Mouse (Mus musculus) lung, postnatal 36 days (tissue): ENCODE data around the gene Tmem176b.

Experiments
- DNase-seq: peaks from one replicate; pipeline ENCODE4 v3.0.0; 2022; ENCODE audit warnings: mixed read lengths

The Tmem176b gene

DNA sequence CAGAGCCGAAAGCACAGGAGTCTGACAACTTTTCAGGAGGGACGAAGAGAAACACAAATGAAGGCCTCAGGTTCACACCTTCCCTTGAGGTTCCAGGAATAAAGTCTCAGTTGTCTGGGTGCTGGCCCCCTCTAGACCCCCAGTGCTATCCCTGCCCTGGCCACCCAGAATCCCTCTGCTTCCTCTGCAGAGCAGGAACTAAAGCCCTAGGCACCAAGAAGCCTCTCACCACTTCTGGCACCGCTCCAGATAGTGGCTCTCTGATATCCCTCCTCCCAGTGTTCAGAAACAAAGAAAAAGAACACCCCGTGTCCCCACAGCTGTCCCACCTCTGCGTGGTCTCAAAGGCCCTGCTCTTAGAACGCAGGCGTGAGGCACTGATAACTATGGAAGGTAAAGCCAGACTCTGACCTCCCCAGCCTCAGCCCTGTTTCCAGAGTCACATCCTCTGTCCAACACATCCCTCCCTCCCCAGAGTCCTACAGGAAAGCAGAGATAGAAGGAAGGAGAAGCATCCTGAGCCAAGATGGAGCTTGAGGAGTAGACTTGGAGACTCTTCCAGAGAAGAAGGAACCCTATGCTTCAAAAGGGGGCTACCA lies 826 bp downstream of the Tmem176b start, which contains the start of gene Tmem176a:
Gene Tmem176a, plus strand, starts transcription at position 549 of the 599 bp plus-strand sequence.
- peak; percentile 66 for DNase-seq

DNA sequence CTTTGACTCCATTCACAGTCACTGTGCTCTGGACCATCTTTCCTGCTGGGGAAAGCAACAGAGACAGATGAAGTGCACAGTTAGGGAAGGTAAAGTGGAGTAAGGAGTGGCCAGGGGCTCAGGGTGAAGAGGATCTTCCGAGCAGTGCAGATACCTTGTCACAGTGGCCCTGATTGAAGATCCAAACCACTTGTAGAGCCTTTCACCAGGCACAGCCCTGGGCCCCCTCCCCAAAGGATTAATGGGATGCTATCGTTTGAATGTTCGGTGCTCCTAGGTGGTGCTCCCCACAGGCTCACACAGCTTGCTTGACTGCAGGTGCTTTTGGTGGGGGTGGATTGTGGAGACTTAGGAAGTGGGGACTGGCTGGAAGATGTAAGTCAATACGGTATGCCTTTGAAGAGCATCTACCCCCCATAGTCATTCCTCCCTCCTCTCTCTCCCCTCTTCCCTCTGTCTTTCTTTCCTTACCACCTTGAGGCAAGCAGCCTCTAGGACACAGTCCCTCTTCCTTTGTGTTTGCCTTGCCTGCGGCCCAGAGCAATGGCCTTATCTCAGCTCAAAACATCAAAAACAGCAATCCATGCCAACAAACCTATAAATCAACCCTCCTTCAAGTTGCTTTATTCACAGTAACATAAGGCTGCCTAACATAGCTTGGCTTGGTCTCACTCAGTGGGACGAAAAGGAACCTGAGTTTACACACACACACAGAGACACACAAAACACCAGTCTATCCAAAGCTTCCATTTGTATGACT lies 2.8 kb downstream of the Tmem176b start:
- DNase-seq, result no peak

DNA sequence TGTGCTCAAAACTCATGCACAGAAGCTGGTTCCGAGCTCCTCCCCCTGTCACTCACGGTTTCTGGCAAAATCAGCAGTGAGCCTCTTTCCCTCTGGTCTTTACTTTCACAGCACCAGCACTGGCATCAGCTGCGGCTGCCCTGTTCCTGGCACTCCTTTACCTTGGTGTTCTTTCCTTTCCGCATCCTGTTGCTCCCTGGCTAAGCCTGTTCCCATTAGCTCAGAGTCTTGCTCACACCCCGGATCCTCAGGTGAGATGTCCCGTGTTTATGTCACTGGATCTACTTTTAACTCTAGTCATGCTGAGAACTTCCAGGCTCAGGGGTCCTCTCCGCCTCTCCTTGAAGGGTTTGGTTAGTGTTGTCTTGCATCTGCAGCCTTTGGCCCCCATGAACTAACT lies 3.8 kb downstream of the Tmem176b start:
- DNase-seq, result no peak

DNA sequence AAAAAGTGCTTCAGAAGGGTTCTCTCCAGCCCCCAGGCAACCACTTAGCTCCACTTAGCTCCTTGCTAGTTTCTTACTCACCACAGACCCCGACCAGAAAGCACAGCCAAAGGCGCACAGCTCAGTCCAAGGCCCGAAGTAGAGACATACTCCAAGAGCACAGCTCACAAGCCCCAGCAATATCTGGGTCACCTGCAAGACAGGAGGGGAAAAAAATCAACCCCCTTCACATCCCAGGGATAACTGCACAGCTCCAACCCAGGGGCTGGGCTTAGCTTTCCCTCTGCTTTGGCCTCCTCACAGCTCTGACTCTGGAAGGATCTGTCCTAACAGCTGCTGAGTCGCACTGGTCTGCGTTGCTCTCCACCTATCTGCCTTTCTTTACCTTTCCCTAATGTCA lies 5.2 kb downstream of the Tmem176b start:
- no peak for DNase-seq

DNA sequence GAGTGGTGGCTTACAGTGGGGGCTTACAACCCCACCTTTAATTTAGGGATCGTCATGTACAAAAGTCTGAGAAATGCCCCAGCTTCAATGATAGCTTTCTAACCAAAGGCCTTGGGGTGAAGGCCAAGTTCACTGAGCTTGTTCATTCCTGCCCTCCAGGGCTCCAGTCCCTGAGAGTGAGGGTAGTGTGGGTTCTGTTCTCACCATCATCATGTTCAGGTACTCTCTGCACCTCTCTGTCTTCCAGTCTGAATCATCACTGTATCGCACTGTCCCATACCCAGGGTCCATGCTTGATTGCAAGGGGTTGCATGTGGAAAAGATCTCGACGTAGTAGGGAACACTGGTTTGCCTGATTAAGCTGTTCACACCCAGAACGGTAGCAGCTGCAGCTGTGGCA lies 6.1 kb downstream of the Tmem176b start:
- no peak for DNase-seq

DNA sequence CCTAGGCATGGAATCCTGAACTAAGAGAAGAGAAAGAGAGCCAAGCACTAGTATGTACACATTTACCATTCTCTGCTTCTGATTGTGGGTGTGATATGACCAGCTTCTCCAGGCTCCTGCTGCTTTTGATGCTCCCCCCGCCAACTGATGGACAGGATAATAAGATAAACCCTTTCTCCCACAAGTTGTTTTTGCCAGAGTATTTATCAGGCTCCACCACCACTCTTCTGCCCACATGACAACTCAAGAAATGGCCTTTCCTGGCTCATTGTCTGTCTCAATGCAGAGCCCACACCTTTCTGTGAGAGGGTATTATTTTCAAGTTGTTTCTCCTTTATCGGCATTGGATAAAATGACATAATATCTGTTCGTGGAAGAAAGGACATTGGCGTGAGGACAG lies 7.8 kb downstream of the Tmem176b start:
- DNase-seq, result no peak

DNA sequence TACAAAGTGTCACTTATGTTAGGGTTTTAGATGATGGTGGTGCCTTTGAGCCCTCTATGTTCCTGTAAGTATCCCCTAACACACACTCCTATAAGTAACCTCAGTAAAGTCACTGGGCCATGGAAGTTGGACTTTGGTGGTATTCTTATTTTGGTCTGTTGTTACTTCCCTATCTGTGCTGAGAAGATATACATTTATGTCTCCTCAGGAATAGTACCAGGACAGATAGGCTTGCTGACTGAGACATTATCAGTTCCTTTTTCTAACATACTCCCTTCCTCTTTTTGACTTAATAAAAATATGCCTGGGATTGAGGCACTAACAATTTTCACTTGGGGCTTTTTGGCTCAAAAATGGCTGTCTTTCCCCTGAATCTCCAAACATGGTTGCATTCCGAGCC lies 8.9 kb downstream of the Tmem176b start:
- DNase-seq, result no peak

DNA sequence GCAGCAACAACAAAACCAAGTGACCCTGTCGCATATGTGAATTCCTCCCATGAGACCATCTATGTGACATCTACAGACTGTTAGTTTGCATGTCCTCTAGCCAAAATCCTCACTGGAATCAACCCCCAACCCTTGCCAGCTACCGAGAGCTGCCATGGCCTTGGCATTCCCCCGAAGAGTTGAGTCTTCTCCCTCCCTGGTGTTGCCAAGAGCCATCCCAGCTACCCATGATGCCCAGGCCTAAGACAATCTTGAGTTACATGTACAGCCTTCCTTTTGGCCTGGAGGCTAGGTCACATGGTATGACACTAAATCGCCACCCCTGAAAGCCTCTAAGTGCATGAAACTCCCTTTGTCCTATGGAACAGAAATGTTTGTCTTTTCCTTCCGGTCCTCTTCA lies 10.2 kb downstream of the Tmem176b start:
- DNase-seq, result no peak

DNA sequence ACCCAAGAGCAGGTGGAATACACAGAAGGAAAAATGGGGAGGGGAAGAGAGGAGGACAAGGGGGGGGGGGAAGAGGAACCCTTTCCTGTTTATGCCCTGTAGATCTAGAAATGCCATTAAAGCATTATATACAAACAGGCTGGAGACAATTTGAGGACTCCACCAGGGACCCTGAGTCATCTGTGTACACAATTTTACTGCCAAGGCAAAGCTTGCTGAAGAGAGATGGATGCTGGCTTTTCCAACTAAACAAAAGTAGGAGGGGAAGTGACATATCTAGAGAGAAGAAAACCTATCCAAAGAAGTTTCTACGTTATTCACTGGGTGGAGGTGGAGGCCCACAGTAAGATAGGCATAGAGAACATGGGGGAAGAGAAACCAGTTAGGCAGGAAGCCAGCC lies 11.1 kb downstream of the Tmem176b start:
- no peak for DNase-seq

DNA sequence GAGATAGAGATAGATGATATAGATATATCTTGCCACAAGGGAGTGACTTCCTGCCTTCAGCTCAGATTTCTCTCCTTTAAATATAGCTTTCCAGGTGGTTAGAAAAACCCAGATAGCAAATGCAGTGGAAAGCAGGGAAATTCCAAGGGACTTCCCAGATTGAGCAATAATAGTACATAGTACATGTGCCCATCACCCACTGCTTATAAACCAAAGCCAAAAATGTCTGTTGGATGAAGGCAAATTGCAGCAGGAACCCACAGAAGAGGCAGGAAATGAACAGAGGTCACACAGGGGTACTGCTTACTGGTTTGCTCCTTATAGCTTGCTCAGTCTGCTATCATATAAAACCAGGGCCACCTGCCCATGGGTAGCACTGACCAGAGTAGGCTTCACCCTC lies 11.6 kb downstream of the Tmem176b start:
- DNase-seq, result no peak

DNA sequence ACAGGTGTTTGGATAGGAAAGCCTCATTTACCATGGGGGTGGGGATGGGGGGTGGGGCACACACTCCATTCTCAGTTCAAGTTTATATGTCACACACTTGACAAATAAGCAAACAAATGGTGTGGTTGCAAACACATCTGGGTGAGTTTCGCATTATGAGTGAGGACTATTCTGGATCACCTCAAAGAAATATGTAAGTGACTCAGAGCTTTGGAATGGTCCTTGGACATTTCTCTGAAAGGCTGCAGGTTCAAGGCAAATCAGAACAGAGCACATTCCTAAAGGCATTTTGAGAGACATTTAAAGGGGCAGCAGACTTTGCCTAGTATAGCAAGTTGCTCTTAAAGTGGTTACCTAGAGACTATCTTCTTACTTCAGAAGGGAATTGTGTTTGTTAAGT lies 12.3 kb downstream of the Tmem176b start:
- peak; percentile 69 for DNase-seq

DNA sequence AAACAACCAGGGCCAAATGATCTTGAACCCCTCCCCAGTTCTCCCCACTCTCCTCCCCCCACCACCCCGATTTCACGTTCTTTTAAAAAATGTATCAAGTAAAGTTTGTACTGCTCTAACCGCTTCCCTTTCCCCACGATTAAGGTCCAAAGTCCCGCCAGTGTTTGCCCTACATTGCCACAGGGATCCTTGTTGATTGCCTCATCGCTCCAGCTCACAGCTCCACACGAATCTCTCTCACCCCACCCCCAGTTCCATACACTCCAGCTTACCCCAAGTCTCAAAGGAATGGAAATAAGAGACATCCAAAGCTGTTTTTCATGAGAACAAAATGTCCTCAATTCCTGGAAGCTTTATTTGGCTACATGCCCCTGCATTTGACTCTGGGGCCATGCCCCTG lies 16.3 kb downstream of the Tmem176b start:
- DNase-seq, result peak; percentile 43

DNA sequence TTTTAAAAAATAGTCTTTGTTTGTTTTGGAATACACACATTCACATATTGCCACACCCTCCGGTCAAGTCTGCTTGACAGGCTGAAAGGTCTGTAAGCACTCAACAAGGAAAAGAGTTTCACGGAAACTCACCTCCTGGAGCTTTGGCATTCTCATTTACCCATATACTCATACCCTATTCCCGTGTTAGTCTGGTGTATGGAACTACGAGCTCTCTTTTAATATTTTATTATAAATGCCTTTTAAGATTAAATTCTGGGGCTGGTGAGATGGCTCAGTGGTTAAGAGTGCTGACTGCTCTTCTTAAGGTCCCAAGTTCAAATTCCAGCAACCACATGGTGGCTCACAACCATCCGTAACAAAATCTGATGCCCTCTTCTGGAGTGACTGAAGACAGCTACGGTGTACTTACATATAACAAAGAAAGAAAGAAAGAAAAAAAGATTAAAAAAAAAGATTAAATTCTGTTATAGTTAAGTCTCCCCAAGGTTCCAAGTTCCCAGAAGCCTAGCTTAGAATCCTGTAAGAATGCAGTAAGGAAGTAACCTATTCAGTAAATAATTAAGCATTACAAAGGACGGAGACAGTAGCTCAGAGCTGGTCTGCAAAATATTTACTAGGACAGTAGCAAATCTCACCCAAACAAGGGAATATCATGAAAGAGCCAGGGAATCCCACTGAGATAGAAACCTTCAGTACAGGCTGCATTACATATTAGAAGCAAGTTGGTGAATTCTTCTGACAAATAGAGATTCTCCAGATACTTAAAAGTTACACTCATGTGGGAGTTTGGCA lies 19.1 kb downstream of the Tmem176b start:
- DNase-seq, result peak; percentile 55

DNA sequence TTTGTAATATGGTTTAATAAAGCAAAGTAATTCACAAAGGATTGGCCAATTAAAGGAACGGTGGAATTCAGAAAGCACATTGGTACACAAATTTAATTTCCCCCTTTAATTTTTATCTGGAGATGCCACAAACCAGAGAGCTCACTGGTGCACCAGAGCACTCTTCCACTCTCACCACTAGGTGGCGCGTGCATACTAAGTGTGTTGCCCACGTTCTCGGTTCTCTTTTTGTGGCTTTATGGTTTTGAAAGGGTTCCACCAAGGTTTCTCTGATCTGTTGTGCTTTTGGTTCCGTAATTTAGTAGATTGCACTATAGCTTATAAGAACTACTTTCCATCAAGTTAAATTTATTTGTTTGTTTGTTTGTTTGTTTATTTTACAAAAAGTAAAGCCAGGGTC lies 23.5 kb downstream of the Tmem176b start:
- DNase-seq, result peak; percentile 92

DNA sequence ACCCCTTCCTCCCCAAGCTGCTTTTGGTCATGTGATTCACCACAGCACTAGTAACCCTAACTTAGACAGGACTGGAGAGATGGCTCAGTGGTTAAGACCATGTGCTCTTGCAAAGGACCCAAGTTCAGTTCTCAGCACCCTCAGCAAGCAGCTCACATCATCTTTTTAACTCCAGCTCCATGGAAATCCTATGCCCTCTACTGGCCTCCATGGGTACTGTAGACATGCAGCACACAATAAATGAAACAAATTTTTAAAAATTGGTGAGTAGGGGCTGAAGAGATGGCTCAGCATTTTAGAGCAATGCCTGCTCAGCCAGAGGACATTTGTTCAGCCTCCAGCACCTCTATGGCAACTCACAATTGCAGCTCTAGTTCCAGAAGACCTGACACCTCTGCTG lies 26.3 kb downstream of the Tmem176b start:
- DNase-seq, result no peak

DNA sequence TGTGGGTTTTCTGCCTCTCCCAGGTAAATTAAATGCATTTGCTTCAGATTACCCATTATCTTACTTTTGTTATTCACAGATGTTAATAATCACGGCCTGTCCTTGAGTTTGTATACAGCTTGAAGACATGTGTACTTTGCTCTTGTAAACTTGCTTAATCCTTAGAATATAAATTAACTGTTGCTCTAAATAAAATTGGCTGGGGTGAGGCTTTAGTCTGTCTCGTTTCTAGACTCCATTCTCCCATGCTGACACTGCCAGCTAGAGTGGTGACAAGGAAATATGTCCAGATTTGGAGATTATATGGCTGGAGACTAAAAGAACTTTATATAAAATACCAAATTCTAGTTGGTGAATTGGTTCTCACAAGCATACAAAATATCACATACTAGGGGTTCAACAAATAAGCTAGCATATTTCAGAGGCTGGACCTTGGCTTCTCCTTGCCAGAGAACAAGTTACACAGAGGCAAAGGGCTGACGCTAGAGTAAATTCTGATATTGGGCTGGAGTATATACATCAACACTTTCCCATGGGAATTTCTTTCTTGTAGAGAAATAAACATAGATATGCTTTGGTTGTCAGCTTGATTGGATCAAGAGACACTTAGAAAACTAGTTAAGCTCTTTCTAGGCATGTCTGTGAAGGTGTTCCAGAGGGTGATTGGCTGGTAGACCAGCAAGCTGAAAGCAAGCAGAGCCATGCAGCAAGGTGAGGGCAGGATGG lies 31.6 kb downstream of the Tmem176b start:
- no peak for DNase-seq

DNA sequence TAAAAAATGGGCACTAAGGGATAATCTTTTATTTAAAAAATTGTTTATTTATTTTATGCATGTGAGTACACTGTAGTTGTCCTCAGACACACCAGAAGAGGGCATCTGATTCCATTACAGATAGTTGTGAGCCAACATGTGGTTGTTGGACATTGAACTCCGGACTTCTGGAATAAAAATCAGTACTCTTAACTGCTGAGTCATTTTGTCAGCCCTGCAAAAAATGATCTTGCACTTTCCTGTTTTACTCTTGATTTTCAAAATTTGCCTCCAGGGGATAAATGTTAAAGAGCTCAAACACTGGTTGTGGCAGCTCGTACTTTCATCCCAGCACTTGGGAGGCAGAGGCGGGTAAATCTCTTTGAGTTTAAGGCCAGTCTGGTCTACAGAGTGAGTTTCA lies 34.5 kb downstream of the Tmem176b start:
- no peak for DNase-seq

DNA sequence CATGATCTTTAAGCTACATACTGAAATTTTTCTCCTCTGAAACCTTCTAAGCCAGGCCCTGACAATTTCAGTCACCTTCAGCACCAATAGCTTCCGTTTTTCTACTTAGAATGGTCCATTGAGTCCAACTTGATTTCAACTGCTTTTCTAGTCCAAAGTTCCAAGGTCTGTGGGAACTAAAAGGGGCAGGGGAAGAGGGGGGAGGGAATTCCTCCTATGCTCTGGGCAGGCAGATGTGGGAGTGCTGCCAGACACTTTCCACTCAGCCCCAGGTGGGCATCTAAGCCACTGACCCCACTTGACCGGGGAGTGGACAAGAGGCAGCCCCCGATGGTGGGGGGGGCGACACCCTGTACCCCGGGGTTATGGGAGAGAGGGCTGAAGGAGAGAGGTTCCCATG lies 37.0 kb downstream of the Tmem176b start:
- no peak for DNase-seq

DNA sequence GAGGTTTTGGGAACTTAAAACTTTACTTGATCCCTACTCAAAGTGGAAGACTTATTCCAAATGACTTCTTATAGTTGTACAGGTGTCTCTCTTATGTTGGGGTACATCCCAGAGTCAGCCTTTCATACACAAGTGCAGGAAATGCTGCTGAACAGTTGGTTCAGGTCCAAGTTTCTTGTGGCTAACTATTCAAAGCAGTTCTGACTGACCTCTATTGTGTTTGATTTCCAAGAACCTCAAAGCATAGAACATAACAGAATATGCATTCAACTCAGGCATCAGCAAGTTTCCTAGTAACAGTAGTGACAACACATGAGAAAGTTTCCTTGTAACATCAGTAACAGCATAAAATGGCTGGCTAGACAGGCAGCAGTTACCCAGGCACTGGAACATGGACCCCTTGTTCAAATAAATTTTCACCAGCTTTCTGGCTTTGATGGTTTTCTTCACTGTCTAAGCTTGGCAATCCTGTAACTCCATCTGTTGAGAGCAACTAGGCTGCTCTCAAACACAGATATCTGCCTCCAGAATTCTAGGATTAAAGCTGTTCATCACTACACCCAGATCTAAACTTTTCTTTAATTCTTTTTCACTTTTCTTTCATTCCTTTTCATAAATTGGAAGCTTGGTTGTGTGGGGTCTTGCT lies 37.8 kb downstream of the Tmem176b start:
- DNase-seq, result no peak

DNA sequence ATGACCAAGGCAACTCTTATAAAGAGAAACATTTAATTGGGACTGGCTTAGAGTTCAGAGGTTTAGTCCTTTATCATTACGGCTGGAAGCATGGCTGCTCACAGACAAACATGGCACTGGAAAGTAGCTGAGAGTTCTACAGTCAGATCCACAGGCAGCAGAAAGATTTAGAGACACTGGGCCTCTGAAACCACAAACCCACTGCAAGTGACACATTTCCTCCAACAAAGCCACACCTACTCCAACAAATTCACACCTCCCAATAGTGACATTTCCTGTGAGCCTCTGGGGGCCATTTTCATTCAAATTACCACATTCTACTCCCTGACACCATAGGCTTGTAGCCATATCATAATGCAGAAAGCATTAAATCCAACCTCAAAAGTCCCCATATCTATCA lies 39.4 kb downstream of the Tmem176b start:
- DNase-seq, result no peak

DNA sequence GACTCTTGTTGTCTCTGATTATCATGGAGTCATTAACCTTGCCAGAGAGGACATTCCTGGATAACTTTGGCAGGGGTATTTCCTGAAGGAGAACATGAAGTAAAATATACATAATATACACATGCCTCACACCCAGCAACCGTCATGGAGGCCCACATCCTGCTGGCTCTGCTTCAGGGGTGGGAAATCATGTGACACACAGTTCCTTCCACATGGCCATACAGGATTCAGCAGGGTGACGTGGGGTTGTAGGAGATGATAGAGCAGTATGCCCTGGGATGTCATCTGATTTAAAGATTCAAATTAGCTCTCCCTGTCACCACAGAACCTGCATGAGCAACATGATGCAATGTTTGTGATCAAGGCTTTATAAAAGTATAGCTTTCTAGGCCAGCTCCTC lies 53.4 kb downstream of the Tmem176b start:
- DNase-seq, result no peak

DNA sequence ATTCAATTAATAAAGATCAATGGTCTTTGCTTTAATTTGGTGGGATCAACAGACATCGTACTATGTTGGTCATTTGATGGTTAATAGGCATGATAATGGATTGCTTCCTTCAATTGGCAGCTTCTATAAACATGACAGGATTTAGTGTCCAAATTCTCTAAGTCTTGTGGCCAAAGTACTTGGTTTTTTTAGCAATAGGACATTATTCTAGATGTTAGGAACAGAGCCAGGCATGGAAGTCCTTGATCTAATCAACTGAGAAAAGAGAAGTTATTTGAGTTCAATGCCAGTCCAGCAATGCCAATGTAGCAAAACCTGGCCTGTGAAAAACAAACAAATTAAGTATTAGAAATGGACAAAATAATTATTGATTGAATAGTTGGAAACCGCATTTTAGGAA lies 55.7 kb downstream of the Tmem176b start:
- no peak for DNase-seq

DNA sequence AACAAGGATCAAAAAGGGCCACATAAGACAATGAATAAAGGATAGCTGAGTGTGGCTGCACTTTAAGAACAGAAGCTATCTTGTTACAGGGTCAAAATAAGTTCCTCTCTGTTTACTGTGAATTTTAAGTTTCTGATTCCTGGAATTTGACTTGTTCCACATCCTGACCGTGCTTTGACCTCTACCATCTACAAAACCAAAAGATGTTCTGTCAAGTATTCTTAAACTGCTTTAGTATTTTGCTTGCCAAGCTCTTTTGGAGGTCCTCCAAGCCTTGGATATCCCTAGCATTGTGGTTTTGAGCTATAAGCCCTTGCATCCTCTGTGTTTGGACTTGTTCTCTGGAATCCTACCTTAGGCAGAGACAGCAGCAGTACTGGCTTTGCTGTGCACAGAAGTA lies 56.1 kb downstream of the Tmem176b start:
- DNase-seq, result peak; percentile 72
